ENCODE assay signal across 8 mouse cellular contexts in genomic region chr13:52735934-52736523, GRCm38 (mm10).
DNase-seq lines count a peak whose midpoint lies in the region; ATAC-seq and TF ChIP-seq lines count a peak whose summit lies in the region.

No protein-coding gene starts in this region.

- 53% methylated on average over 19 of the region's 19 CpGs for WGBS in forebrain, embryonic 13.5 days
- WGBS in forebrain, embryonic 11.5 days: 73% methylated on average over 19 of the region's 19 CpGs

- H3K4me3 ChIP-seq in forebrain, embryonic 13.5 days: no peak overlapping the region
- H3K4me3 ChIP-seq in forebrain, embryonic 11.5 days (ENCODE audit: low read depth, low read length): no peak overlapping the region
- no peak overlapping the region for H3K4me3 ChIP-seq in testis, adult 2 months (ENCODE audit: control insufficient read depth, low read depth, low read length)

- no peak overlapping the region for H3K4me2 ChIP-seq in forebrain, embryonic 13.5 days
- H3K4me2 ChIP-seq in forebrain, embryonic 11.5 days (ENCODE audit: low read depth, low read length, severe bottlenecking): no peak overlapping the region

- ATAC-seq in forebrain, embryonic 13.5 days: 0 out of 2 replicates have a peak, but pooled peaks have one; percentile 24
- no peak for ATAC-seq in forebrain, embryonic 11.5 days (replicated peaks; ENCODE audit: low FRiP score)

- no peaks in the 10 kb centered on the region for H3K9me3 ChIP-seq in forebrain, embryonic 13.5 days (replicated peaks)
- H3K9me3 ChIP-seq in forebrain, embryonic 11.5 days (ENCODE audit: control insufficient read depth, low read length): no peaks in the 10 kb centered on the region; the same call in 1 of the 2 replicates

- H3K4me1 ChIP-seq in forebrain, embryonic 13.5 days: peaks cover 20% of the 10 kb centered on the region
- H3K4me1 ChIP-seq in forebrain, embryonic 11.5 days (replicated peaks; ENCODE audit: control insufficient read depth, insufficient read depth, low read length): no peaks in the 10 kb centered on the region
- peaks cover 2% of the 10 kb centered on the region; the same call in 1 of the 2 replicates for H3K4me1 ChIP-seq in testis, adult 2 months (ENCODE audit: control insufficient read depth, insufficient read depth, low read length)

- no peaks in the 10 kb centered on the region for H3K27me3 ChIP-seq in forebrain, embryonic 13.5 days
- H3K27me3 ChIP-seq in forebrain, embryonic 11.5 days (ENCODE audit: control insufficient read depth, insufficient read depth, low read length): no peaks in the 10 kb centered on the region
- H3K27me3 ChIP-seq in testis, adult 2 months (ENCODE audit: control insufficient read depth, insufficient read depth, low read length): no peaks in the 10 kb centered on the region

- no peak for DNase-seq in forebrain, embryonic 11.5 days (ENCODE audit: low spot score)
- DNase-seq in adipocyte (ENCODE audit: low spot score): peak; percentile 35
- peak; percentile 84 for DNase-seq in gastrocnemius, postnatal 25 days
- DNase-seq in kidney, postnatal 4 days: peak; percentile 13 to 28
- DNase-seq in retina, embryonic 14.5 days (ENCODE audit: low spot score): no peak
- no peak for DNase-seq in layer of hippocampus, adult 8-10 months (ENCODE audit: low spot score in 2 of 2)

- TF ChIP-seq CTCF in testis, adult 2 months (IDR thresholded peaks at IDR 0.05; ENCODE audit: control insufficient read depth, insufficient read depth, insufficient replicate concordance, low read depth, low read length): no peak

- H3K36me3 ChIP-seq in forebrain, embryonic 13.5 days (ENCODE audit: poor library complexity, severe bottlenecking): no peaks in the 10 kb centered on the region
- no peaks in the 10 kb centered on the region for H3K36me3 ChIP-seq in forebrain, embryonic 11.5 days (ENCODE audit: control insufficient read depth, insufficient read depth, low read length)
- no peaks in the 10 kb centered on the region for H3K36me3 ChIP-seq in testis, adult 2 months (ENCODE audit: control insufficient read depth, insufficient read depth, low read length)

- H3K27ac ChIP-seq in forebrain, embryonic 13.5 days: peak overlapping the region; percentile 2
- no peak overlapping the region for H3K27ac ChIP-seq in forebrain, embryonic 11.5 days (ENCODE audit: low read depth, low read length)
- peak overlapping the region; percentile 25 for H3K27ac ChIP-seq in testis, adult 2 months (ENCODE audit: control insufficient read depth, insufficient read depth, low read depth, low read length)

- no peak for TF ChIP-seq POLR2A in testis, adult 2 months (IDR thresholded peaks at IDR 0.05; ENCODE audit: control insufficient read depth, low read depth, low read length)

- no peak overlapping the region for H3K9ac ChIP-seq in forebrain, embryonic 13.5 days
- H3K9ac ChIP-seq in forebrain, embryonic 11.5 days (ENCODE audit: low read length): no peak overlapping the region

Comparison
In these comparisons a context has a peak if more than half of its experiments do, and no peak if none do; other contexts are left out.
1. DNase-seq: peak in adipocyte (single experiment), gastrocnemius, postnatal 25 days (single experiment) and kidney, postnatal 4 days (2 of 2); none in forebrain, embryonic 11.5 days (single experiment), retina, embryonic 14.5 days (single experiment) and layer of hippocampus, adult 8-10 months (0 of 2).